ENCODE assay signal across 7 mouse cellular contexts in genomic region chr11:75194121-75194849, GRCm38 (mm10). TPM values are rescaled to one million over a fixed set of nuclear protein-coding genes. Genes with fewer than 3 reads are reported as not detected.
DNase-seq lines count a peak whose midpoint lies in the region; ATAC-seq lines count a peak whose summit lies in the region.

No protein-coding gene starts in this region.

- H3K36me3 ChIP-seq in embryonic facial prominence, embryonic 11.5 days (replicated peaks; ENCODE audit: control insufficient read depth, insufficient read depth, low read depth, low read length): no peaks in the 10 kb centered on the region
- H3K36me3 ChIP-seq in liver, embryonic 12.5 days: no peaks in the 10 kb centered on the region
- no peaks in the 10 kb centered on the region for H3K36me3 ChIP-seq in stomach, embryonic 16.5 days (ENCODE audit: control insufficient read depth, insufficient read depth, low read length)

- H3K4me3 ChIP-seq in embryonic facial prominence, embryonic 11.5 days (ENCODE audit: low read depth, low read length): peak overlapping the region; percentile 43
- H3K4me3 ChIP-seq in liver, embryonic 12.5 days: peak overlapping the region; percentile 60
- H3K4me3 ChIP-seq in stomach, embryonic 16.5 days (replicated peaks; ENCODE audit: low read length): peak overlapping the region; percentile 55

- peaks cover 33% of the 10 kb centered on the region for H3K27me3 ChIP-seq in embryonic facial prominence, embryonic 11.5 days (ENCODE audit: control insufficient read depth, insufficient read depth, low read length)
- H3K27me3 ChIP-seq in liver, embryonic 12.5 days (replicated peaks): peaks cover 85% of the 10 kb centered on the region
- H3K27me3 ChIP-seq in stomach, embryonic 16.5 days (ENCODE audit: control insufficient read depth, insufficient read depth, low read length): peaks cover 41% of the 10 kb centered on the region

- WGBS in embryonic facial prominence, embryonic 11.5 days: under 1% methylated on average over 52 of the region's 52 CpGs
- 1% methylated on average over 52 of the region's 52 CpGs for WGBS in liver, embryonic 12.5 days (ENCODE audit: insufficient replicate concordance)
- WGBS in stomach, embryonic 16.5 days: under 1% methylated on average over 52 of the region's 52 CpGs

- peak overlapping the region; percentile 48 for H3K9ac ChIP-seq in embryonic facial prominence, embryonic 11.5 days (replicated peaks; ENCODE audit: low read length)
- peak overlapping the region; percentile 45; the same call in 1 of the 2 replicates for H3K9ac ChIP-seq in liver, embryonic 12.5 days
- H3K9ac ChIP-seq in stomach, embryonic 16.5 days (ENCODE audit: low read length): peak overlapping the region; percentile 66

- peaks cover 17% of the 10 kb centered on the region for H3K4me1 ChIP-seq in embryonic facial prominence, embryonic 11.5 days (ENCODE audit: control insufficient read depth, insufficient read depth, low read length)
- peaks cover 52% of the 10 kb centered on the region for H3K4me1 ChIP-seq in liver, embryonic 12.5 days
- H3K4me1 ChIP-seq in stomach, embryonic 16.5 days (ENCODE audit: control insufficient read depth, insufficient read depth, low read length): peaks cover 18% of the 10 kb centered on the region

- peak; percentile 55 for DNase-seq in retina, postnatal 1 day
- no peak for DNase-seq in retina, embryonic 14.5 days (ENCODE audit: low spot score)
- peak; percentile 36 for DNase-seq in embryonic facial prominence, embryonic 11.5 days (ENCODE audit: low spot score)
- peak; percentile 32 to 55 for DNase-seq in heart, postnatal 36 days
- DNase-seq in urinary bladder, adult 18-20 months (ENCODE audit: low spot score in 2 of 2): no peak

- no peak for ATAC-seq in embryonic facial prominence, embryonic 11.5 days (replicated peaks; ENCODE audit: insufficient number of reproducible peaks, low FRiP score, low TSS enrichment, low read depth)
- no peak for ATAC-seq in liver, embryonic 12.5 days
- ATAC-seq in stomach, embryonic 16.5 days (ENCODE audit: insufficient read depth, low FRiP score): no peak

- H3K27ac ChIP-seq in embryonic facial prominence, embryonic 11.5 days (replicated peaks; ENCODE audit: low read depth, low read length): no peak overlapping the region
- no peak overlapping the region for H3K27ac ChIP-seq in liver, embryonic 12.5 days
- no peak overlapping the region for H3K27ac ChIP-seq in stomach, embryonic 16.5 days (ENCODE audit: low read length)

- intact Hi-C loops in heart, postnatal 36 days (cut with DNase I): loop anchor here (5.0 to 10.0 kb wide), 3 partner anchors 153 to 381 kb away; partner anchors contain the start of genes Rpa1 and Smyd4

- no peaks in the 10 kb centered on the region for H3K9me3 ChIP-seq in embryonic facial prominence, embryonic 11.5 days (replicated peaks; ENCODE audit: control insufficient read depth, low read length)
- no peaks in the 10 kb centered on the region for H3K9me3 ChIP-seq in liver, embryonic 12.5 days (replicated peaks)
- no peaks in the 10 kb centered on the region for H3K9me3 ChIP-seq in stomach, embryonic 16.5 days (replicated peaks; ENCODE audit: control insufficient read depth, low read length)

- peak overlapping the region; percentile 89 for H3K4me2 ChIP-seq in embryonic facial prominence, embryonic 11.5 days (ENCODE audit: low read depth, low read length)
- peak overlapping the region; percentile 75 for H3K4me2 ChIP-seq in liver, embryonic 12.5 days
- peak overlapping the region; percentile 90 for H3K4me2 ChIP-seq in stomach, embryonic 16.5 days (ENCODE audit: low read depth, low read length)

RNA-seq across cellular contexts. Expression of gene Rtn4rl1, which starts 0.7 kb away (rescaled TPM):
- 2.0 and 2.6 TPM in 2 replicates for polyA plus RNA-seq in embryonic facial prominence, embryonic 11.5 days (2014; fragmentation: Nextera tagmentation; extraction: Ambion mirVana)
- 10 to 100 TPM in 1 of 2 experiments, 1 to 10 TPM in 1; 6.0 to 10.0 TPM for total RNA-seq in heart, postnatal 36 days (2021)
- 1.2 and 1.3 TPM in 2 replicates for polyA plus RNA-seq in liver, embryonic 12.5 days (2016; fragmentation: Nextera tagmentation; extraction: Ambion mirVana)
- 1.3 and 1.4 TPM in 2 replicates for polyA plus RNA-seq in stomach, embryonic 16.5 days (2015; fragmentation: Nextera tagmentation; extraction: Ambion mirVana)

RNA-seq across cellular contexts. Expression of gene Dph1, which starts 3.2 kb away (rescaled TPM):
- 20.0 and 23.2 TPM in 2 replicates for polyA plus RNA-seq in embryonic facial prominence, embryonic 11.5 days (2014; fragmentation: Nextera tagmentation; extraction: Ambion mirVana)
- 1 to 10 TPM; 9.0 to 9.7 TPM for total RNA-seq in heart, postnatal 36 days (2021)
- 19.7 and 20.5 TPM in 2 replicates for polyA plus RNA-seq in liver, embryonic 12.5 days (2016; fragmentation: Nextera tagmentation; extraction: Ambion mirVana)
- polyA plus RNA-seq in stomach, embryonic 16.5 days (2015; fragmentation: Nextera tagmentation; extraction: Ambion mirVana): 20.6 and 20.7 TPM in 2 replicates

RNA-seq across cellular contexts. Expression of gene Ovca2, which starts 15.7 kb away (rescaled TPM):
- polyA plus RNA-seq in embryonic facial prominence, embryonic 11.5 days (2014; fragmentation: Nextera tagmentation; extraction: Ambion mirVana): 37.3 and 37.5 TPM in 2 replicates
- total RNA-seq in heart, postnatal 36 days (2021): 1 to 10 TPM; 5.3 to 7.2 TPM
- 17.6 and 17.9 TPM in 2 replicates for polyA plus RNA-seq in liver, embryonic 12.5 days (2016; fragmentation: Nextera tagmentation; extraction: Ambion mirVana)
- 19.4 and 23.2 TPM in 2 replicates for polyA plus RNA-seq in stomach, embryonic 16.5 days (2015; fragmentation: Nextera tagmentation; extraction: Ambion mirVana)

RNA-seq across cellular contexts. Expression of gene Hic1, which starts 25.0 kb away (rescaled TPM):
- 3.2 and 3.6 TPM in 2 replicates for polyA plus RNA-seq in embryonic facial prominence, embryonic 11.5 days (2014; fragmentation: Nextera tagmentation; extraction: Ambion mirVana)
- 10 to 100 TPM; 14.8 to 22.8 TPM for total RNA-seq in heart, postnatal 36 days (2021)
- polyA plus RNA-seq in liver, embryonic 12.5 days (2016; fragmentation: Nextera tagmentation; extraction: Ambion mirVana): 4.6 and 5.8 TPM in 2 replicates
- polyA plus RNA-seq in stomach, embryonic 16.5 days (2015; fragmentation: Nextera tagmentation; extraction: Ambion mirVana): 5.1 and 5.9 TPM in 2 replicates

Comparison
In these comparisons a context has a peak if more than half of its experiments do, and no peak if none do; other contexts are left out.
1. DNase-seq: peak in retina, postnatal 1 day (single experiment), embryonic facial prominence, embryonic 11.5 days (single experiment) and heart, postnatal 36 days (2 of 2); none in retina, embryonic 14.5 days (single experiment) and urinary bladder, adult 18-20 months (0 of 2).
2. Peak in every context shown above with its lines, with median percentiles within 50 percentile points of each other: H3K4me2 ChIP-seq, H3K4me3 ChIP-seq and H3K9ac ChIP-seq.